Mouse (Mus musculus): ENCODE data around the gene Synpo2.

- TF ChIP-seq CTCF (conservative IDR thresholded peaks at IDR 0.05; ENCODE audit: insufficient read depth, insufficient read length, low read depth, low read length) (no peak), POLR2A (IDR thresholded peaks at IDR 0.05; ENCODE audit: low read depth, low read length) (no peak)
These were observed 128.0 kb downstream of the Synpo2 start for GRCm38 (mm10) chr3:123107830-123108549.

Measured in kidney, adult 2 months (tissue).